Mouse (Mus musculus): Measurements from ENCODE around the gene Gm11444. TPM values are rescaled to one million over a fixed set of nuclear protein-coding genes. Genes with fewer than 3 reads are reported as not detected.

Gene Gm11444
- polyA plus RNA-seq, 1 experiment from 2014 or later: not detected

DNA sequence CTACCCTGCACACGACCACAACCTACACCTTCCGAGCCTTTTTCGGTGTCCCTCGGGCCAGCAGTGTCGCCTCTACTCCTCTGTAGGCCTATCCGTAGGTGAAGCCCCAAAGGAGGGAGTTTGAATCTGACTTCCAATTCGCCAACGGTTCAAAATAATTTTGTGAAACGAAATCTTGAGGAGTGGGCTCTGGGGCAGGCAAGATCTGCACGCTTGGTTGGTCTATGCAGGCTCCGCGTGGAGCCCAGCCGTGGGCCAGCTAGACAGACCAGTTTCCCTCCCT, 40.4 kb upstream of the Gm11444 start:
- WGBS: 14% methylated on average over 13 of the region's 13 CpGs
- no peak overlapping the region for H3K4me2 ChIP-seq (ENCODE audit: low read depth, low read length)
- H3K36me3 ChIP-seq (ENCODE audit: control insufficient read depth, insufficient read depth, low read length): no peaks in the 10 kb centered on the region
- H3K4me1 ChIP-seq (ENCODE audit: control insufficient read depth, insufficient read depth, low read length): 0 out of 2 replicates have a peak, but pooled peaks cover 3% of the 10 kb centered on the region
- no peaks in the 10 kb centered on the region for H3K9me3 ChIP-seq (replicated peaks; ENCODE audit: control insufficient read depth, low read length)
- no peak for ATAC-seq (ENCODE audit: insufficient read depth, low FRiP score)
- H3K27ac ChIP-seq (ENCODE audit: low read length): no peak overlapping the region
- H3K9ac ChIP-seq (ENCODE audit: low read length): no peak overlapping the region
- H3K27me3 ChIP-seq (ENCODE audit: control insufficient read depth, insufficient read depth, low read length): peaks cover 86% of the 10 kb centered on the region
- H3K4me3 ChIP-seq (replicated peaks; ENCODE audit: low read length): no peak overlapping the region

DNA sequence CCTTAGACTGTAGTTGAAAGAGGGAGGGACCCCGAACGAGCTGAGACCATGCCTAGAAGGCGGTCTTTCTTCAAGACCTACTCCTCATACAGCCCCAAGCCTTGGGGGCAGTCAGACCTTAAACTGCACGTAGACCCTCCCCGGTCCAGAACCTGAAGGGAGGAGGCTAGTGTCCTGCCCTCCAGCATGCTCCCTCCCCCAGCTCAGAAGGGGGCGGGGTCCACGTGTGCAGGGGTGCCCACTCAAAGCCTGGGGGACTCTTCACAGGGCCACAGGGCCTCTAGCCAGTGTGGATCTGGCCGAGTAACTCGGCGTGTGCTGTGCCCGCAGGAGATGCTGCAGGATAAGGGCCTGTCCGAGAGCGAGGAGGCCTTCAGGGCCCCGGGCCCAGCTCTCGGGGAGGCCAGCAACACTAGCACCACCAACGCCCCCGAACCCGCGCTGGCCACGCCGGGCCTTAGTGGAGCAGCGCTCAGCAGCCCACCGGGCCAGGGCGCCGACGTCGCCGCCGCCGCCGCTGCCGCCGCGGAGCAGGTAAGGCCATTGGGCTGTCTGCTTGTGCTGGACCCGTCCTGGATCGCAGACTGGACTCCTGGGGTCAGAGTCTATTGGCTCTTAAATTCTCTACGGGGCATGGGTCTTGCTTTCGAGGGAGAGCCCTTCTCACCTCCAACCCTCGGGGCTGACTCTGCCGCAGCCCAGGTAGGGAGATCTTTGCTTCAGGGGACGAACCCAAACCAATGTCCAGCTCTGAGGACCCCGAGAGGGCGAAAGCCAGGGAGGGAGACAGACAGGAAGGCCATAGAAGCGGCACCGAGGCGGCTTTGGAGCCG, 39.8 kb upstream of the Gm11444 start:
- H3K4me3 ChIP-seq (replicated peaks; ENCODE audit: low read length): no peak overlapping the region
- no peak overlapping the region for H3K27ac ChIP-seq (ENCODE audit: low read length)
- 14% methylated on average over 47 of the region's 47 CpGs for WGBS
- no peak overlapping the region for H3K9ac ChIP-seq (ENCODE audit: low read length)
- 0 out of 2 replicates have a peak, but pooled peaks cover 3% of the 10 kb centered on the region for H3K4me1 ChIP-seq (ENCODE audit: control insufficient read depth, insufficient read depth, low read length)
- 0 out of 2 replicates have a peak, but pooled peaks have one; percentile 35 for ATAC-seq (ENCODE audit: insufficient read depth, low FRiP score)
- no peaks in the 10 kb centered on the region for H3K9me3 ChIP-seq (replicated peaks; ENCODE audit: control insufficient read depth, low read length)
- H3K27me3 ChIP-seq (ENCODE audit: control insufficient read depth, insufficient read depth, low read length): peaks cover 87% of the 10 kb centered on the region
- no peaks in the 10 kb centered on the region for H3K36me3 ChIP-seq (ENCODE audit: control insufficient read depth, insufficient read depth, low read length)
- no peak overlapping the region for H3K4me2 ChIP-seq (ENCODE audit: low read depth, low read length)

DNA sequence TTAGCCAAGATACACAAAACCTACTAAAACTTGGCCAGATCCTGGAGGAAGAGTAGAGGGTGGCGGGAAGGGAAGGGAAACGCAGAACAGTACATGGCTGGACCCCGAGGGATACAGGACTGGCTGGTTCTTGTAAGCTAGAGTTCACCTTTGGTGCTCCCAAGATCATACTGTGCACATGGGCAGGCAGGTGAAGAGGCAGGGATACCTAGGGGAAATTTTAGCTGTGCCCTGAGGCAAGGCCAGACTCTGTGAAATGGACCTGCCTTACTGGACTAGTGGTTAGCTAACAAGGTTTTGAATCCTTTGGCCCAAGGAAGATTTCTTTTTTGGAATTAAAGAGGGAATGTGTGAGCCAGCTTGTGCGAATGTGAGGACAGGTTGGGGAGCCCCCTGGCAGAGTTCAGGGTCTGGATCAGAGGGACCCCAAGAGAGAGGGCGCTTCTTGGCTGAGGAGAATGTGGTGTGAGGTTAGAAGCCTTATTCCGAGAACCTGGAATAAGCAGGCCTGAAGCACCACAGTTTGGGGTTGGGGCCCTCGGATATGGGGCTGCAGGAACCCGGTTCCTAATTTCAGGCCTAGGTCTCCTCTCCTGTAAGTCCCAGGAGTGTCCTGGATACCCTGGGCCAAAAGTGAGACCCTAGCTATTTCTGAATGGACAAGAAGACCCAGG, 39.1 kb upstream of the Gm11444 start:
- Histone ChIP-seq H3K27me3 (ENCODE audit: control insufficient read depth, insufficient read depth, low read length) (peaks cover 89% of the 10 kb centered on the region), H3K4me1 (ENCODE audit: control insufficient read depth, insufficient read depth, low read length) (0 out of 2 replicates have a peak, but pooled peaks cover 3% of the 10 kb centered on the region), H3K9ac (ENCODE audit: low read length) (no peak overlapping the region), H3K36me3 (ENCODE audit: control insufficient read depth, insufficient read depth, low read length) (no peaks in the 10 kb centered on the region), H3K9me3 (replicated peaks; ENCODE audit: control insufficient read depth, low read length) (no peaks in the 10 kb centered on the region), H3K27ac (ENCODE audit: low read length) (no peak overlapping the region), H3K4me3 (replicated peaks; ENCODE audit: low read length) (no peak overlapping the region), H3K4me2 (ENCODE audit: low read depth, low read length) (no peak overlapping the region)
- no peak for ATAC-seq (ENCODE audit: insufficient read depth, low FRiP score)
- 58% methylated on average over 8 of the region's 8 CpGs for WGBS

DNA sequence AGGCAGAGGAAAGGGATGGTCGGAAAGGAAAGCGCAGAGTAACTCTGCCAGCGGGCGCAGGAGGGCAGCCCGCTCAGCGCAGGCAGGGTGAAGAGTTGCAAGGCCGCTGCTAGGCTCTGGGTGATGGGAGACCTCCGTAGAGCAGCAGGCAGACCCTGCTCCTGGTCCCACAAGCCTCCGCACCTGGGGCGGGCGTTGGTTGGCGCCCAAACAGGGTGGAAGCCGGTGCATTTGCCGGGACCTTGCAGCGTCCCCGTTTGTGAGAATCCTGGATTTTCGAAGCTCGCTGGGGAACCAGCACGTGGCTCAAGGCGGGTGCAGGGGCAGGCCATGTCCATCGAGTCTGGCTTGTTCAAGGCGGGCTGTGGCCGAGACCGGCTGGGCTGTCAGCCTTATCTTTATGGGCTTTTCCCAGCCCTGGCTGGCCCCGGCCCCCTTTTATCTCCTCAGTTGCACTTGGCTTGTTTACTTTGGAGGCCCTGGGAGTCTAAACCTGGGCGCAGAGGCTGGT, 38.4 kb upstream of the Gm11444 start:
- no peaks in the 10 kb centered on the region for H3K36me3 ChIP-seq (ENCODE audit: control insufficient read depth, insufficient read depth, low read length)
- H3K9me3 ChIP-seq (replicated peaks; ENCODE audit: control insufficient read depth, low read length): no peaks in the 10 kb centered on the region
- H3K4me3 ChIP-seq (replicated peaks; ENCODE audit: low read length): no peak overlapping the region
- WGBS: 7% methylated on average over 26 of the region's 26 CpGs
- no peak for ATAC-seq (ENCODE audit: insufficient read depth, low FRiP score)
- H3K4me2 ChIP-seq (ENCODE audit: low read depth, low read length): no peak overlapping the region
- H3K4me1 ChIP-seq (ENCODE audit: control insufficient read depth, insufficient read depth, low read length): 0 out of 2 replicates have a peak, but pooled peaks cover 3% of the 10 kb centered on the region
- peaks cover 85% of the 10 kb centered on the region for H3K27me3 ChIP-seq (ENCODE audit: control insufficient read depth, insufficient read depth, low read length)
- H3K27ac ChIP-seq (ENCODE audit: low read length): no peak overlapping the region
- no peak overlapping the region for H3K9ac ChIP-seq (ENCODE audit: low read length)

DNA sequence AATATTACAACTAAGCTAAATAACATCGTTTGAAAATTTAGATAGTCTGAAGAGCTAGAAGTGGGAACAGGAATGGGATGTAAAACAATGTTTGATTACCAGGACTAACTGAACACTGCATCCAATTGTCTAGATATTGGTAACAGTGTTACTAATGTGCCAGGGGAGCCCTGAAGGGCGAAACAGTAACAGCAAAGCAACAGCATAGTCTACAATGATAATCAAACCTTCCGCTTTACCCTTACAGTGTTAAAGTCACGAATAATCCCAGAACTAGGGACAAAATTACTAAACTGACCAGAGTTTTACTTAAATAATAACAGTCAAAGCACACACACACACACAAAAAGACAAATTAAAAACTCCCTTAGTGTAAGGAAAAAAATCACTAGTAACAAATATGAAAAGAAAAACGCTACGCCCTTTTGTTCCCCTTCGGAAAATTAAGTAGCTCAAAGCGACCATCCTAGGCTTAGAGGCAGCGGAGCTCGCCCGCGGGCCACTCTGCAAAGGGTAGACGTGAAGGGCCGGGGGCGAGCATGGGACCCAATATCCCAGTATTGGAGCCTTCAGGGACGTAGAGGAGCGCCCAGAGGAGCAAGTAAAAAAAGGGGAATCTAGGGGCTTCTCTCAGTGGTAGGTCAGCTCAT, 37.8 kb upstream of the Gm11444 start:
- no peak overlapping the region for H3K4me3 ChIP-seq (replicated peaks; ENCODE audit: low read length)
- no peak overlapping the region for H3K9ac ChIP-seq (ENCODE audit: low read length)
- H3K36me3 ChIP-seq (ENCODE audit: control insufficient read depth, insufficient read depth, low read length): no peaks in the 10 kb centered on the region
- WGBS: 9% methylated on average over 17 of the region's 17 CpGs
- no peaks in the 10 kb centered on the region for H3K9me3 ChIP-seq (replicated peaks; ENCODE audit: control insufficient read depth, low read length)
- ATAC-seq (ENCODE audit: insufficient read depth, low FRiP score): no peak
- H3K4me1 ChIP-seq (ENCODE audit: control insufficient read depth, insufficient read depth, low read length): 0 out of 2 replicates have a peak, but pooled peaks cover 3% of the 10 kb centered on the region
- no peak overlapping the region for H3K27ac ChIP-seq (ENCODE audit: low read length)
- peaks cover 82% of the 10 kb centered on the region for H3K27me3 ChIP-seq (ENCODE audit: control insufficient read depth, insufficient read depth, low read length)
- no peak overlapping the region for H3K4me2 ChIP-seq (ENCODE audit: low read depth, low read length)

DNA sequence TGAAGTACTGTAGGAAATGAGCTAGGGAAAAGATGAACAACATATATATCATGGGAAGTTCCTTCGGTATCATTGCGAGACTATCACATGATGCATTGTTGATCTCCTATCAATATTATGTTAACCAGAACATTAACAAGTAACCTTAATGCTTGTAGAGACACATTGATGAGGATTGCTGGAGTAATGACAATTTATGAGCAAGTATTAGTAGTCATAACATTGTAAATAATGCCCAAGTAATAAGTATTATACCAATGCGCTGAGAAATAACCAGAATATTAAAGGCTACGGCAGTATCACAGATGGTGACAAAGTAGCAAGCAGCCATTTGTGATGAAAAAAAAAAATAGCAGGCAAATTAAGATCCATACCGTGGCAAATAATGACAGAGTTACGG, 37.1 kb upstream of the Gm11444 start:
- no peak overlapping the region for H3K4me3 ChIP-seq (replicated peaks; ENCODE audit: low read length)
- WGBS: 24% methylated on average over 6 of the region's 6 CpGs
- ATAC-seq (ENCODE audit: insufficient read depth, low FRiP score): no peak

DNA sequence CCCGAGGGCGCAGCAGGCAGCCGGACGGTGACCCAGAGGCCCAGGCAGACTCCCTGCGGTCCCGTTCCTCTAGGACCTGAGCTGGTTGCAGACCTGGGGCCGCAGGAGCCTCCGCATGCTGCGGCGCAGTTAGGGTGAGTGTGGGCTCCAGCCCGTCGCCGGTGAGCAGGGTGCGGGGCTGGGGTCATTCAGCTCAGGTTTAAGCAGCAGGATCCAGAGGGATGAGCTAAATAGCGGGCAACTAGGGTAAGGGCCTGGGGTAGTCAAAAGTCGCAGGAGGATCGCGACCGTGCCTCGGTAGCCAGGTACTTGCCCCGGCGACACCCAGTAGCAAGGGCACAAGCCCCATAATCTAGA, 36.3 kb upstream of the Gm11444 start:
- WGBS: 9% methylated on average over 22 of the region's 22 CpGs
- Histone ChIP-seq H3K9me3 (replicated peaks; ENCODE audit: control insufficient read depth, low read length) (no peaks in the 10 kb centered on the region), H3K4me2 (ENCODE audit: low read depth, low read length) (no peak overlapping the region), H3K9ac (ENCODE audit: low read length) (no peak overlapping the region), H3K27ac (ENCODE audit: low read length) (no peak overlapping the region), H3K36me3 (ENCODE audit: control insufficient read depth, insufficient read depth, low read length) (no peaks in the 10 kb centered on the region), H3K4me3 (replicated peaks; ENCODE audit: low read length) (no peak overlapping the region), H3K27me3 (ENCODE audit: control insufficient read depth, insufficient read depth, low read length) (peaks cover 71% of the 10 kb centered on the region), H3K4me1 (ENCODE audit: control insufficient read depth, insufficient read depth, low read length) (0 out of 2 replicates have a peak, but pooled peaks cover 3% of the 10 kb centered on the region)
- no peak for ATAC-seq (ENCODE audit: insufficient read depth, low FRiP score)

More for the DNA sequence above, 37.1 kb upstream of the Gm11444 start:
- H3K36me3 ChIP-seq (ENCODE audit: control insufficient read depth, insufficient read depth, low read length): no peaks in the 10 kb centered on the region
- no peaks in the 10 kb centered on the region for H3K9me3 ChIP-seq (replicated peaks; ENCODE audit: control insufficient read depth, low read length)
- H3K4me1 ChIP-seq (ENCODE audit: control insufficient read depth, insufficient read depth, low read length): 0 out of 2 replicates have a peak, but pooled peaks cover 3% of the 10 kb centered on the region
- H3K4me2 ChIP-seq (ENCODE audit: low read depth, low read length): no peak overlapping the region
- no peak overlapping the region for H3K9ac ChIP-seq (ENCODE audit: low read length)
- H3K27ac ChIP-seq (ENCODE audit: low read length): no peak overlapping the region
- peaks cover 76% of the 10 kb centered on the region for H3K27me3 ChIP-seq (ENCODE audit: control insufficient read depth, insufficient read depth, low read length)

DNA sequence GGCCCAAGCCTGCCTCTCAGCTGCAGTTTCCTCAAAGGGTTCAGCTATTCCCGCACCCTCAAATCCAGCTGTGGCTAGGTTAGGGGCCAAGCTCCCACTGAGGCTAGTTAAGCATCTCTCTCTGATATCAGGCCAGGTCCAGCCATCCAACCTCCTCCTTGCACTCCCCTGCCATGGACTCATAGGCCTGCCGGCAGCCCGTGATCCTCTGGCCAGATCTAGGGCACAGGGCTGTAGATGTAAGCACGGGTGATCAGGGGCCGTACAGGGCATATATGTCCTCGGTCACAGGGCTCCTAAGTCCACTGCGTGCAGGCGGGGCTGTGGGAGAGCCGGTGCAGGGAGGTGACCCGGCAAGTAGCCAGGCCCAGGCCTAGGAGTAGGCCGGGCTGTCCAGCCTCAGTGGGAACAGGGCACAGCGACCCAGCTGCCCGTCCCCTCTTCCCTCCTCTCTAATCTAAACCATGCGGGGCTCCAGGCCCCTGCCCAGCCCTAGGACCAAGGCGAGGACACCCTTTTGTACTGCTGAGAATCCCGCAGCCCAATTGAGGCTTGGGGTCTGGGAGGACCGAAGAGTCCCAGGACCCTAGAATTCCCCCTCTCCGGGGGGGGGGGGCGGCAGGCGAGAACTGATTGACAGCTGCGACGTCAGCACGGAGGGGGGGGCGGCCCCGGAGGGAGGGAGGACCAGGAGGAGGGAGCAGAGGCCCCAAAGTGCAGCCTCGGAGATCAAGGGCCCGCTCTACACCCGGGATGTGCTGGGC, 35.7 kb upstream of the Gm11444 start, which contains the start of gene Tbx4:
Tbx4 (plus strand) TSS at position 758 of the 764 bp plus-strand sequence.
- H3K27me3 ChIP-seq (ENCODE audit: control insufficient read depth, insufficient read depth, low read length): peaks cover 66% of the 10 kb centered on the region
- no peak within 1 kb of the TSS for H3K27ac ChIP-seq (ENCODE audit: low read length)
- no peaks in the 10 kb centered on the region for H3K9me3 ChIP-seq (replicated peaks; ENCODE audit: control insufficient read depth, low read length)
- no peak for ATAC-seq (ENCODE audit: insufficient read depth, low FRiP score)
- no peaks in the 10 kb centered on the region for H3K36me3 ChIP-seq (ENCODE audit: control insufficient read depth, insufficient read depth, low read length)
- no peak within 1 kb of the TSS for H3K4me3 ChIP-seq (replicated peaks; ENCODE audit: low read length)
- 0 out of 2 replicates have a peak, but pooled peaks cover 3% of the 10 kb centered on the region for H3K4me1 ChIP-seq (ENCODE audit: control insufficient read depth, insufficient read depth, low read length)
- H3K9ac ChIP-seq (ENCODE audit: low read length): no peak within 1 kb of the TSS
- WGBS: 35% methylated on average over 22 of the region's 28 CpGs
- no peak within 1 kb of the TSS for H3K4me2 ChIP-seq (ENCODE audit: low read depth, low read length)

Data from stomach, embryonic 16.5 days (tissue).